Mouse (Mus musculus) adrenal gland, adult 2 months (tissue): Measurements from ENCODE around the gene P2rx6. TPM values are rescaled to one million over a fixed set of nuclear protein-coding genes. Genes with fewer than 3 reads are reported as not detected.

Experiments used
- DNase-seq: peaks from one replicate; pipeline ENCODE4 v3.0.0; 2021
- polyA plus RNA-seq: library from polyadenylated mRNA; depleted of rRNA; stranded (reverse); fragments of >200 nt; gene quantifications from 2 replicates; pipeline ENCODE4 v1.2.3, GENCODE M21; 2012; rRNA removed
- total RNA-seq, 2 experiments: library from RNA; stranded (reverse); gene quantifications; 2 replicates each; pipeline ENCODE4 v1.2.3; 2021

The P2rx6 gene
- total and polyA plus RNA-seq, 3 experiments: 1.1 to 2.0 (median 1.3) TPM

DNA sequence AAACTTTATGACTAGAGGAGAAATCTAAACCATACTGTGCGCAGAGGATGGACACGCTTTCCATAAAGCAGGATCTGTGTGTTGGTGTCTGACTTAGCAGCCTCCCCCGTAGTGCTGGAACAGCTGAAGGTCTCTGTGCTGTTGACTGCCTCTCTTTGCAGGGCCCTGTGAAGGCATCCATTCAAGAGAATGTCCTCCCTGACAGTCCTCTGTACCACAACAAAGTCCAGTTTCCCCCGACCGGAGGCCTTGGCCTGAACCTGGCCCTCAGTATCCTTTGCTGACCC, 64.5 kb downstream of the P2rx6 start:
- no peak for DNase-seq

Other genes with a start within 250 kb of the P2rx6 start
- gene Serpind1, start 230.5 kb upstream of the P2rx6 start, total RNA-seq: 1 to 10 TPM in 1 of 2 experiments, under 1 TPM in 1; 0.41 to 1.2 TPM
- 0.24 TPM in 1 of 2 replicates, not detected in the other for gene Serpind1, start 230.5 kb upstream of the P2rx6 start, polyA plus RNA-seq
- gene Snap29, start 155.9 kb upstream of the P2rx6 start, total RNA-seq: 10 to 100 TPM; 23.0 to 37.7 TPM
- gene Snap29, start 155.9 kb upstream of the P2rx6 start, polyA plus RNA-seq: 3.4 and 4.8 TPM in 2 replicates
- 100 to 1,000 TPM in 1 of 2 experiments, 10 to 100 TPM in 1; 84.8 to 119 TPM for gene Pi4ka, start 155.6 kb upstream of the P2rx6 start, total RNA-seq
- 30.4 and 39.6 TPM in 2 replicates for gene Pi4ka, start 155.6 kb upstream of the P2rx6 start, polyA plus RNA-seq
- 10 to 100 TPM; 30.3 to 49.1 TPM for gene Crkl, start 109.9 kb upstream of the P2rx6 start, total RNA-seq
- 60.0 and 83.4 TPM in 2 replicates for gene Crkl, start 109.9 kb upstream of the P2rx6 start, polyA plus RNA-seq
- 1 to 10 TPM; 6.1 to 9.0 TPM for gene Aifm3, start 72.3 kb upstream of the P2rx6 start, total RNA-seq
- 10.2 and 13.8 TPM in 2 replicates for gene Aifm3, start 72.3 kb upstream of the P2rx6 start, polyA plus RNA-seq
- 10 to 100 TPM; 53.4 to 74.0 TPM for gene Lztr1, start 53.2 kb upstream of the P2rx6 start, total RNA-seq
- gene Lztr1, start 53.2 kb upstream of the P2rx6 start, polyA plus RNA-seq: 231 and 248 TPM in 2 replicates
- gene Thap7, start 30.7 kb upstream of the P2rx6 start, total RNA-seq: 10 to 100 TPM; 37.7 to 41.9 TPM
- 137 and 144 TPM in 2 replicates for gene Thap7, start 30.7 kb upstream of the P2rx6 start, polyA plus RNA-seq
- gene Lrrc74b, start 638 bp upstream of the P2rx6 start, total RNA-seq: not detected
- not detected in 2 replicates for gene Lrrc74b, start 638 bp upstream of the P2rx6 start, polyA plus RNA-seq
- gene Slc7a4, start 21.3 kb downstream of the P2rx6 start, total RNA-seq: 10 to 100 TPM in 1 of 2 experiments, 1 to 10 TPM in 1; 7.6 to 23.8 TPM
- gene Slc7a4, start 21.3 kb downstream of the P2rx6 start, polyA plus RNA-seq: 28.4 and 56.6 TPM in 2 replicates
- 10 to 100 TPM; 26.6 to 35.2 TPM for gene Smpd4, start 57.5 kb downstream of the P2rx6 start, total RNA-seq
- gene Smpd4, start 57.5 kb downstream of the P2rx6 start, polyA plus RNA-seq: 77.3 and 102 TPM in 2 replicates
- 1 to 10 TPM; 1.1 to 1.6 TPM for gene Ccdc74a, start 84.6 kb downstream of the P2rx6 start, total RNA-seq
- 0.45 and 0.81 TPM in 2 replicates for gene Ccdc74a, start 84.6 kb downstream of the P2rx6 start, polyA plus RNA-seq
- 10 to 100 TPM; 53.9 to 65.4 TPM for gene Med15, start 171.0 kb downstream of the P2rx6 start, total RNA-seq
- 138 and 157 TPM in 2 replicates for gene Med15, start 171.0 kb downstream of the P2rx6 start, polyA plus RNA-seq
- gene Klhl22, start 197.7 kb downstream of the P2rx6 start, total RNA-seq: 10 to 100 TPM; 45.5 to 49.8 TPM
- 55.3 and 68.2 TPM in 2 replicates for gene Klhl22, start 197.7 kb downstream of the P2rx6 start, polyA plus RNA-seq
- gene Scarf2, start 235.4 kb downstream of the P2rx6 start, total RNA-seq: 10 to 100 TPM in 1 of 2 experiments, 1 to 10 TPM in 1; 8.4 to 15.9 TPM
- gene Scarf2, start 235.4 kb downstream of the P2rx6 start, polyA plus RNA-seq: 61.7 and 75.1 TPM in 2 replicates